Mouse (Mus musculus): Measurements from ENCODE around the gene Fbxw11. TPM values are rescaled to one million over a fixed set of nuclear protein-coding genes. Genes with fewer than 3 reads are reported as not detected.

Gene Fbxw11
- total and polyA plus RNA-seq, 3 experiments: 27.3 to 58.7 (median 47.8) TPM

GRCm38 (mm10) chr11:32785591-32786147 lies 143.1 kb downstream of the Fbxw11 start:
- intact Hi-C loops (cut with DNase I): no loop called here
- H3K4me3 ChIP-seq: no peak overlapping the region
- H3K36me3 ChIP-seq (ENCODE audit: control insufficient read depth, insufficient read depth, low read length): no peaks in the 10 kb centered on the region
- no peaks in the 10 kb centered on the region for H3K79me2 ChIP-seq (replicated peaks; ENCODE audit: control insufficient read depth, insufficient read depth, low read length)
- H3K27ac ChIP-seq: no peak overlapping the region
- no peak overlapping the region for H3K9ac ChIP-seq (ENCODE audit: low read depth, low read length)
- H3K4me1 ChIP-seq (ENCODE audit: control insufficient read depth, insufficient read depth, low read length): no peaks in the 10 kb centered on the region
- 88% methylated on average over 6 of the region's 6 CpGs for WGBS
- no peak for DNase-seq
- H3K27me3 ChIP-seq (ENCODE audit: control insufficient read depth, insufficient read depth, low read length): no peaks in the 10 kb centered on the region
- no peak for TF ChIP-seq POLR2A (IDR thresholded peaks at IDR 0.05; ENCODE audit: insufficient read depth, low read depth, low read length)
- no peak for TF ChIP-seq EP300 (IDR thresholded peaks at IDR 0.05; ENCODE audit: insufficient read depth, low read depth, low read length)
- no peak for TF ChIP-seq CTCF (IDR thresholded peaks at IDR 0.05)

GRCm38 (mm10) chr11:32786201-32786600 lies 143.7 kb downstream of the Fbxw11 start:
- H3K36me3 ChIP-seq (ENCODE audit: control insufficient read depth, insufficient read depth, low read length): no peaks in the 10 kb centered on the region
- intact Hi-C loops (cut with DNase I): no loop called here
- H3K4me3 ChIP-seq: no peak overlapping the region
- no peaks in the 10 kb centered on the region for H3K4me1 ChIP-seq (ENCODE audit: control insufficient read depth, insufficient read depth, low read length)
- no peak for DNase-seq
- no peak overlapping the region for H3K9ac ChIP-seq (ENCODE audit: low read depth, low read length)
- H3K27me3 ChIP-seq (ENCODE audit: control insufficient read depth, insufficient read depth, low read length): no peaks in the 10 kb centered on the region
- TF ChIP-seq EP300 (IDR thresholded peaks at IDR 0.05; ENCODE audit: insufficient read depth, low read depth, low read length) (no peak), CTCF (IDR thresholded peaks at IDR 0.05) (no peak), POLR2A (IDR thresholded peaks at IDR 0.05; ENCODE audit: insufficient read depth, low read depth, low read length) (no peak)
- H3K79me2 ChIP-seq (replicated peaks; ENCODE audit: control insufficient read depth, insufficient read depth, low read length): no peaks in the 10 kb centered on the region
- WGBS: 88% methylated on average over 5 of the region's 5 CpGs
- no peak overlapping the region for H3K27ac ChIP-seq

- intact Hi-C loops (cut with DNase I): no loop called here
- H3K27ac ChIP-seq: no peak overlapping the region
- 75% methylated on average over 10 of the region's 10 CpGs for WGBS
Measured at GRCm38 (mm10) chr11:32794759-32795445, 152.4 kb downstream of the Fbxw11 start.

More at GRCm38 (mm10) chr11:32794759-32795445, 152.4 kb downstream of the Fbxw11 start:
- no peak for DNase-seq
- no peak overlapping the region for H3K9ac ChIP-seq (ENCODE audit: low read depth, low read length)
- H3K4me3 ChIP-seq: no peak overlapping the region
- H3K4me1 ChIP-seq (ENCODE audit: control insufficient read depth, insufficient read depth, low read length): no peaks in the 10 kb centered on the region
- no peaks in the 10 kb centered on the region for H3K36me3 ChIP-seq (ENCODE audit: control insufficient read depth, insufficient read depth, low read length)
- no peaks in the 10 kb centered on the region for H3K79me2 ChIP-seq (replicated peaks; ENCODE audit: control insufficient read depth, insufficient read depth, low read length)
- H3K27me3 ChIP-seq (ENCODE audit: control insufficient read depth, insufficient read depth, low read length): no peaks in the 10 kb centered on the region
- no peak for TF ChIP-seq POLR2A (IDR thresholded peaks at IDR 0.05; ENCODE audit: insufficient read depth, low read depth, low read length)
- TF ChIP-seq CTCF (IDR thresholded peaks at IDR 0.05): no peak
- no peak for TF ChIP-seq EP300 (IDR thresholded peaks at IDR 0.05; ENCODE audit: insufficient read depth, low read depth, low read length)

Other genes starting within 250 kb of the Fbxw11 start
- gene Ubtd2, start 187.4 kb upstream of the Fbxw11 start, total RNA-seq (2021): 1 to 10 TPM; 4.2 to 5.1 TPM
- 4.5 and 6.8 TPM in 2 replicates for gene Ubtd2, start 187.4 kb upstream of the Fbxw11 start, polyA plus RNA-seq (2012; rRNA removed)
- not detected for gene Efcab9, start 110.6 kb upstream of the Fbxw11 start, total RNA-seq (2021)
- gene Efcab9, start 110.6 kb upstream of the Fbxw11 start, polyA plus RNA-seq (2012; rRNA removed): not detected in 2 replicates
- 10 to 100 TPM in 1 of 2 experiments, 1 to 10 TPM in 1; 9.2 to 10.1 TPM for gene Stk10, start 109.4 kb upstream of the Fbxw11 start, total RNA-seq (2021)
- gene Stk10, start 109.4 kb upstream of the Fbxw11 start, polyA plus RNA-seq (2012; rRNA removed): 8.4 and 9.8 TPM in 2 replicates
- not detected for gene Smim23, start 181.9 kb downstream of the Fbxw11 start, total RNA-seq (2021)
- gene Smim23, start 181.9 kb downstream of the Fbxw11 start, polyA plus RNA-seq (2012; rRNA removed): not detected in 2 replicates

All from heart, adult 2 months (tissue).